Mouse (Mus musculus) cerebellum, adult 11-12 months (tissue): ENCODE results near the gene Ptma.

Experiments
- DNase-seq: peaks from one replicate; pipeline ENCODE4 v3.0.0; 2022

The Ptma gene

GRCm38 (mm10) chr1:86555665-86556064, 29.1 kb downstream of the Ptma start:
- DNase-seq, result no peak

- DNase-seq, result no peak
These were observed 31.3 kb downstream of the Ptma start for GRCm38 (mm10) chr1:86557872-86558271.

GRCm38 (mm10) chr1:86559232-86559631, 32.7 kb downstream of the Ptma start:
- DNase-seq, result no peak

GRCm38 (mm10) chr1:86562663-86563062, 36.1 kb downstream of the Ptma start:
- DNase-seq, result no peak

- DNase-seq, result no peak
These were observed 41.9 kb downstream of the Ptma start for GRCm38 (mm10) chr1:86568409-86568808.

GRCm38 (mm10) chr1:86569292-86569860, 42.9 kb downstream of the Ptma start:
- DNase-seq, result no peak

GRCm38 (mm10) chr1:86571381-86571780, 44.9 kb downstream of the Ptma start:
- DNase-seq, result no peak

- no peak for DNase-seq
These were observed 45.4 kb downstream of the Ptma start for GRCm38 (mm10) chr1:86571941-86572340.
